Mouse (Mus musculus) c-Kit-positive CD71-positive TER-119-negative erythroid progenitor cells, embryonic 14.5 days (primary cell): ENCODE results near the gene Hnrnpll.

Experiments
- DNase-seq: peaks from one replicate; pipeline ENCODE4 v3.0.0-alpha.2; 2013; ENCODE audit warnings: low read depth

Gene Hnrnpll

DNA sequence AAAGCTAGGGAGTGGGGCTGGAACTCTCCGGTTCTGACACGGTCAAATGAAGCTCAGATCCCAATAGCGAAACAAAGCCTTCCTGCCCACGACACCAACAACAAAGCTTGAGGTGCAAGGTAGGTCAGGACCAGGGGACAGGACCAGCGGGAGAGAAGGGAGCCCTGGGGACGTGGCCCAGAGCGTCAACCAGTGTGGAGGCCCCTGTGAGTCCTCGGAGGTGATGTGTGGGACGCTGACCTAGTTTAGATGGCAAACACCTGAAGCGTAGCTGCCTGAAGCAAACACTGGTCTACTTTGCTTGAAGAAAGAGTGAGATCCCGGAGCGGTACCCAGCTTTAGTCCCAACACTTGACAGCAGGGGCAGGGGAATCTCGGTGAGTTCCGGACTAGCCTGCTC lies 62.5 kb downstream of the Hnrnpll start:
- DNase-seq, result no peak

DNA sequence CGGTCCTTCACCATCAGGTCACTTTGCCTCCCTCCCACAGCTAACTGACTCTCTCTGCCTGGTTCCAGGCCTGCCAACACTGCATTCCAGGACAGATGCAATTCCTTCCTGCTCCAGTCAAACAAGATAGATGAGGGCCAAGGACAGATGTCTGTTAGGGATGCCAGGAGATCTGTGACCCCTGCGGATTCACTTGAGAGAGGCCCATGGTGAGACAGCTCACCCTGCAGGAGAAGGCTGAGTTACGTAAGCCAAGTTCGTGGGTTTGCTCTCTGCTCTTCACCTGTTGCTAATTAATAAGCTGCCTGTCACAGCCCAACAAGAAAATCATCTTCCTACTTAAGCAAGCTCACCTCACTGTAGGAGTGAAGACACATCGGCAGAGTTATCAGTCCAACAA lies 63.1 kb downstream of the Hnrnpll start:
- no peak for DNase-seq

DNA sequence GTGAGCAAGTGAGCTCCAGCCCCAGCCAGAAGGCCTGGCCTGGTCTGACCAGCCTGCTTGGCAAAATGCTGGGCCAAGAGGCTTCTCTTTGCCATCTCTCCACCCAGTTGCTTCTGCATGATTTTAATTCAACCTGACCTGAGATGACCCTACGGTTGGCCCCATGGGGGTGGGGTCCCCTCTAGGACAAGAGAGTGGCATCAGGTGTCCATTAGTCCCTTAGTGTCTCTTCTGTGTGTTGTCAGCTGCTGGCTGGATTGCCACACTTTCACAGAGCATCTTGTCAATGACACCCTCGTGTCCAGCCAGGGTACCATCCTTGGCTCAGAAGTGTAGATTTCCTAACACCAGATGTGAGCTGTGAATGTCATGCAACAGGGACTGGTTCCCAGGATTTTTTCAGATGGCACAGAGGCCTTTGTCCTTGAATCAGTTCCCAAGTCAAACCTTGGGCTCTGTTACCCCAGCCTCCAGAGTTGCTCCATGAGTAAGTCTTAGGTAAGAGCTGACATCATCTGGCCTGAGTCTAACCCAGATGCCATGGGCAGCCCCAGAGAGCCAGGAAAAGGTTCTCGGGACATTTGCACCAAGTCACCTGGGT lies 66.9 kb downstream of the Hnrnpll start:
- no peak for DNase-seq

- no peak for DNase-seq
Measured at GRCm38 (mm10) chr17:79992114-79992513, 70.0 kb downstream of the Hnrnpll start.

DNA sequence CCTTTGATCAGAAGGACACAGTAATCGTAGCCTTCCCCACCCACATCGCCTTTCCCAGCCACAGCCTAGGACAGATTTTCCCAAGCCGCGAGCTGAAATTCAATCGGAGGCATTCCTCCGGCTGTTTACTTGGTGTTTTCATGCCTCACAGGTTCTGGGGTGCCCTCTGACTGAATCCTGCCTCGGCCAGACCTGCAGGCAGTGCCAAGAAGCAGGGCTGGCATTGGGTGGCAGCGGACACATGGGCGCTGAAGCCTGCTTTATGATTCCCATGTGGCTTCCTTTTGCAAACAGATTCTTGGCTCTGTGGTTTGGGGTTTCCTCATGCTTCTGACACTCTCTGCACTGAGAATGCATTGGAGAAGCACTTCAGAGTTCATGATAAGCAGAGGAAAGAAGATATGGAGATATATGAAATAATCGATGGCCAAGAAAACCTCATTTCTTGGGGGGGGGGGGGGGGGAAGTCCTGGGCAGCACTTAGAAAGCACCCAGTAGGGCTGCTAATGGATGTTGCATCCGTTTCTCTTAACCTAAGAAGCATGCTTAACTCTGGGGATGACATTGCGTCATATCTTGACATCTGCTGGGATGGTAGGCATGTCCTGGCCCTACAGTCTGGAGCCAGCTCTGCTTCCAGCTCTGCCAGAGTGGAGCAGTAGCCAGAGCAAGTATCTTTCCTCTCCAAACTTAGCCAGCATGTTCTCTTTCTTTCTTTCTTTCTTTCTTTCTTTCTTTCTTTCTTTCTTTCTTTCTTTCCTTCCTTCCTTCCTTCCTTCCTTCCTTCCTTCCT lies 70.8 kb downstream of the Hnrnpll start:
- no peak for DNase-seq

DNA sequence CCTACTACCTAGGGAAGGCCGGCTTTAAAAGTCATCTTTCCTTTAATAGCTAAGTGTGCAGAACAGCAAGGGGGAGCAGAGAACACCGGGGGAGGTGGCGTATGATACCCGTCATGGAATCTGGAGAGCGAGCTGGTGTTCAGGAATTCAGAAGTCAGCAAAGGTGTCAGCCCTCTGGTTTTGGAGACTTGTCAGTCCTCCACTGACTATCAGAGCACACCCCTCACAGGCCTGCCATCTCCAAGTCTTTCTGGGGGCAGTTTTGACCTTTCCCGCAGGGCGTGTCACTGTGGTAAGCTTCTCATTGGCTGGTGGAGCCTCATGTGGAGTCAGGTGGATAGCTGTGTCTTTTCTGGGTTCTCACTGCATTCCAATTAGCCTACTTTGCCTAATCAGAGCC lies 72.0 kb downstream of the Hnrnpll start:
- DNase-seq, result no peak

GRCm38 (mm10) chr17:79984450-79984849 lies 77.7 kb downstream of the Hnrnpll start:
- no peak for DNase-seq

- DNase-seq, result no peak
Measured at GRCm38 (mm10) chr17:79982955-79983529, 79.1 kb downstream of the Hnrnpll start.

DNA sequence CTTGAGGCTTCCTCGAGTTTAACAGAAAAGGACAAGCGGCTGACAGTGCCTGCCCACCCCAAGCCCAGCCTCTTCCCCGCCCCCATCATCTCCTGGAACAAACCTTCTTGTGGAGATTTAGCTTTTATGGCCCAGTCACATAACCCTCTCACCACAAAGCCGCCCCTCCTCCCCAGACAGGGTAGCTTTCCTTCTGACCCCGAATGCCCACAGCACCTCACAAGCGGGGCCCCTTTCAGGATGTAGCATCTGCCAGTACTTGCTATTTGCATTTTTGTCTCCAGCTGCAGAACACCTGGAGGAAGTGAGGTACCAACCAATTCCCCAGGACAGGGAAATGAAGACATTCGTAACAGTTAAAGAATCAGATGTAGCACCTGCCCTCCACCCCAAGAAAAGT lies 79.6 kb downstream of the Hnrnpll start:
- no peak for DNase-seq

- DNase-seq, result no peak
Measured at GRCm38 (mm10) chr17:79981758-79982481, 80.2 kb downstream of the Hnrnpll start.

- DNase-seq, result no peak
Measured at GRCm38 (mm10) chr17:79981348-79981747, 80.8 kb downstream of the Hnrnpll start.

GRCm38 (mm10) chr17:79980421-79981120 lies 81.6 kb downstream of the Hnrnpll start:
- DNase-seq, result no peak
